Mouse (Mus musculus) macrophage (primary cell): ENCODE results near the gene Arpc5. TPM values are rescaled to one million over a fixed set of nuclear protein-coding genes. Genes with fewer than 3 reads are reported as not detected.

ENCODE experiments used
- H3K27ac ChIP-seq: fragments of 350-480 bp; formaldehyde crosslinking; 2 replicates; pipeline ENCODE4 v1.9.0; 2021
- H3K36me3 ChIP-seq: fragments of 350-480 bp; formaldehyde crosslinking; 2 replicates; pipeline ENCODE4 v1.9.0; 2021; ENCODE audit errors: inconsistent target
- H3K4me3 ChIP-seq: fragments of 350-480 bp; formaldehyde crosslinking; 2 replicates; pipeline ENCODE4 v1.9.0; 2021; ENCODE audit errors: inconsistent target
- H3K79me2 ChIP-seq: fragments of 350-480 bp; formaldehyde crosslinking; 2 replicates; pipeline ENCODE4 v1.9.0; 2021; ENCODE audit errors: inconsistent target
- WGBS: methylation state at CpG from one replicate; pipeline ENCODE4 v1.1.7; 2026; ENCODE audit warnings: inconsistent platforms; ENCODE audit not compliant: missing documents; 5-methylcytosine and 5-hydroxymethylcytosine counted together
- polyA plus RNA-seq: library from polyadenylated mRNA; stranded (reverse); fragments of 250-400 nt; gene quantifications from 3 replicates; pipeline ENCODE4 v1.2.4, GENCODE M21; 2018; ENCODE audit warnings: inconsistent platforms

Gene Arpc5
- polyA plus RNA-seq, 1 experiment from 2014 or later = 492 TPM

DNA sequence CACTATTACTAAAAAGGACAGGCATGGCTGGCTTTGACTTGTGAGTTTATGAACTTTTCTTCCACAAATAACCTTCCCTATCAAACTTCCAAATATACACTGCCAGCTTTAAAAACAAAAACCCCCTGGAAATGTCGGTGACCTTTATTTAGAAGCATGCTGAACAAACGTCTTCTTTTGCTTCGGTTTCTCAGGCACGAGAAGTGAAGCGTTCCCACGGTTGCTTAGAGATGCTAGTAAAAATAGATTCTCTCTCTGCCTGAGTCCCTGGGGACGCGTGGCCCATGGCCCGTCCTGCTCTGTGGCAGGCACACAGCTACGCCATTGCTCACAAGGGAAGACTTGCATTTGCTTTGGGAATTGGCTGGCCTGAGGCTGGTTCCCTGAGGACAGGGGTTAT lies 51.5 kb downstream of the Arpc5 start:
- Histone ChIP-seq H3K79me2 (peaks cover 85% of the 10 kb centered on the region), H3K4me3 (no peak overlapping the region), H3K36me3 (peaks cover 86% of the 10 kb centered on the region), H3K27ac (no peak overlapping the region)
- 96% methylated on average over 10 of the region's 10 CpGs for WGBS

DNA sequence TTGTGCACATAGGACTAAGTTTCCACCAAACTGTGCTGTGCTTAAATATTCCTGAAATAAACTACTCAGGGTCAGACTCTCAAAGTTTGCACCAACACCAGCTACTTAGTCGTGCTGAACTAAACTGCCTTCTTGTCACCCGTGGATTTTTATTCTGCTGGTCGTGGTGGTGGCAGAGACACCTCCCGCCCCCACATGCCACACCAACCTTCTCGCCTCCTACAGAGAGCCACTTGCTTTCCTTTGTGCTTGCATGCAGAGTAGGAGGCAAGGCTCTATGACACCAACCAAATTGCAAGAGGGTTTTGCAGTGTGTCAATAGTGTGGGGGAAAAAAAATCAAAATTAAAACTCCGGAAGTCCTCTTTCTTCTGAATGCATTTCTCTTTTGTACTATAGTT lies 53.2 kb downstream of the Arpc5 start:
- H3K79me2 ChIP-seq = peaks cover 68% of the 10 kb centered on the region
- H3K27ac ChIP-seq = no peak overlapping the region
- no peak overlapping the region for H3K4me3 ChIP-seq
- H3K36me3 ChIP-seq = peaks cover 95% of the 10 kb centered on the region
- 97% methylated on average over 6 of the region's 6 CpGs for whole genome bisulfite sequencing

DNA sequence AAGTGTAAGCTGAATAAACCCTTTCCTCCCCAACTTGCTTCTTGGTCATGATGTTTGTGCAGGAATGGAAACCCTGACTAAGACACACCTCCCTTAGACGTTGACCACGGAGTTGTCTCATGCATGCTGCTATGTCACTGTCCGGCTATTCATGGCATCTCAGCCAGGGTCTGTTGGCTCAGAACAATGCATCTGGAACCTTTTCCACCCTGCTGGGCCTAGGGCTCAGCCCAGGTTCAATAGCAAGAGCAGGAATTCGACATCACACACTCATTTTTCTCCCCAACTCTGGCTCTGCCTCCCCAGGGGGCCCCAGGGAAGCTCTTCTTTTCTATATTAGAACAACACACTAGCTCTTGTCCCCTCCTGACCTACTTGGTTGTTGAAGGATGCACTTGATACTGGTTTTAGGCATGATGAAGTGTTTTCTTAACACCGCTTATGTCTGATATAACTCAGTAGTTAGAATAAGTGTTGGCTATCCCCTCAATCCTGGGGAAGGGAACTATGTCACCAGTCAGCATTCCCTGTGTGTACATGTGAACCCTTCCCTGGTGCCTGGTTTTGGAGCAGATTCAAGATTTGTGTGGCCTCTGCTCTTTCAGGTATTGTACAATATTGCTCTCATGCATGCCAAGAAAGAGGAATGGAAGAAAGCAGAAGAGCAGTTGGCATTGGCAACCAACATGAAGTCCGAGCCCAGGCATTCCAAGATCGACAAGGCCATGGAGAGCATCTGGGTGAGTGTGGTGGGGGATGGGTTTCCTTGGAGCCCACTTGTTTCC lies 54.8 kb downstream of the Arpc5 start:
- peaks cover 95% of the 10 kb centered on the region for H3K36me3 ChIP-seq

DNA sequence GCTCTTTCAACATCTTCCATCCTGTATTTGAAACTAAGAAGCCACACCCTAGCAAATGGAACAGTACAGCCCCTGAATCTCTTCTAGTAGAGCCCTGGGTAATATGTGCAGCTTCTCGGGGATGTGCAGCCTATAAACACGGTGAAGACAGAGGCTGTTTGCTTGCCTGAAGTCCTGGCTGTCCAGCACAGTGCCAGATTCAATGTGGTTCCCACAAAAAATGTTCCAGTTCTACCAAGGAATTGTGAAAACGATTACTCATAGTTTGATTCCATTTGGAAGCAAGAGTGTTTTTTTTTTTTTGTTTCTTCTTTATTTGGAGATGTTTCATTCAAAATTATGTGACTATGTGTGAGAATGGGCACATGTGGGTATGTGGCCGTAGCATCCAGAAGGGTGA lies 55.4 kb downstream of the Arpc5 start:
- no peak overlapping the region for H3K4me3 ChIP-seq
- no peak overlapping the region for H3K27ac ChIP-seq
- peaks cover 93% of the 10 kb centered on the region for H3K36me3 ChIP-seq
- 93% methylated on average over 4 of the region's 4 CpGs for WGBS
- H3K79me2 ChIP-seq = peaks cover 46% of the 10 kb centered on the region

More for the DNA sequence above, 54.8 kb downstream of the Arpc5 start:
- no peak overlapping the region for H3K4me3 ChIP-seq
- no peak overlapping the region for H3K27ac ChIP-seq
- 89% methylated on average over 7 of the region's 7 CpGs for WGBS
- peaks cover 52% of the 10 kb centered on the region for H3K79me2 ChIP-seq

DNA sequence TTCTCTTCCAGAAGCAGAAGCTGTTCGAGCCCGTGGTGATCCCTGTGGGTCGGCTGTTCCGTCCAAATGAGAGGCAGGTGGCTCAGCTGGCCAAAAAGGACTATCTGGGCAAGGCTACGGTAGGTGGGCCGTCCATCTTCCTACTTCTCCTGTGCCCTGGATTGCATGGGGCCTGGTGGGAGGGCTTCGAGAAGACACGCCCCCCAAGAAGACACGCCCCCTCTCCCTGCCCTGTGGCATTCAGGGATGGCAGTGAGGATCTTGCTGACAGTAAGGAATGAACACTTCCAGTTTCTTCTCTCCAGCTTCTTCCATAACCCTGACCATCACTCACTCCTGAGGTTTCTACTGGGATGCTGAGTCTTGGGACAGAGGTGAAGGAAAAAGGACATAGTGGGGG lies 57.9 kb downstream of the Arpc5 start:
- peaks cover 21% of the 10 kb centered on the region; the same call in 1 of the 2 replicates for H3K79me2 ChIP-seq
- no peak overlapping the region for H3K27ac ChIP-seq
- H3K36me3 ChIP-seq = peaks cover 89% of the 10 kb centered on the region
- no peak overlapping the region for H3K4me3 ChIP-seq
- WGBS = 90% methylated on average over 9 of the region's 9 CpGs

Other genes with a start within 250 kb of the Arpc5 start
- gene Apobec4, start 16.0 kb upstream of the Arpc5 start, polyA plus RNA-seq = not detected in 3 replicates
- 38.0 to 74.0 TPM (median 62.2 TPM) in 3 replicates for gene Rgl1, start 191 bp upstream of the Arpc5 start, polyA plus RNA-seq
- 145 to 195 TPM (median 164 TPM) in 3 replicates for gene Ncf2, start 33.7 kb downstream of the Arpc5 start, polyA plus RNA-seq
- gene Smg7, start 136.1 kb downstream of the Arpc5 start, polyA plus RNA-seq = 23.4 to 28.9 TPM (median 25.1 TPM) in 3 replicates
- not detected in 3 replicates for gene Nmnat2, start 188.5 kb downstream of the Arpc5 start, polyA plus RNA-seq